Mouse (Mus musculus): Measurements from ENCODE around the gene Nppa.

The Nppa gene

GRCm38 (mm10) chr4:148051046-148051776 lies 50.7 kb downstream of the Nppa start:
- no peak for DNase-seq (ENCODE audit: low spot score in 2 of 2)

Data from thymus, postnatal 10 days (tissue).